Comparison of ENCODE assay signal across 9 mouse cellular contexts in the genomic region with DNA sequence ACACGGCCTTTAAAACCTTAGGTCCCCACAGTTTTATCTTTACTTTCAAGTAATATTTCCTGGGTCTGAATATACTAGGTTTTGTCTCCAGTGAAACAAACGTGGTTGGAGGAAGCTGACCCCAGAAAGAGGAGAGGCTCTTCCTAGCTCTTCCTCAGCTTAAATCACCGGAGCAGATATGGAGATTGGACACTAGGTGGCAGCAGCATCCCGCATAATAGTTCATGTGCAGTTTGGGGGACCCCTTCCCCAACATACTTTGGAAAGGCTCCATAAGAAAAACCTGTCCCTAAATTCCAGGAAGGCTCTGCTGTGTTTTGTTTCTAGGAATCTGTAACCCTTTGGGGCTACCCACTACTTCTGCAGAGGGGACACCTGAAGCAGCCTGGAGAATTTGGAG. TPM values are rescaled to one million over a fixed set of nuclear protein-coding genes. Genes with fewer than 3 reads are reported as not detected.
DNase-seq lines count a peak whose midpoint lies in the region; ATAC-seq and TF ChIP-seq lines count a peak whose summit lies in the region.
"Had no signal": no experiment of that assay in that cellular context is flagged by ENCODE, and none has a peak within 500 bp of the region (broad histone marks: within the 10 kb centered on the region; RNA-seq: fewer than 3 reads in every experiment).

No protein-coding gene starts in this region.

- no peaks in the 10 kb centered on the region for H3K36me3 ChIP-seq in hindbrain, embryonic 14.5 days (replicated peaks; ENCODE audit: control insufficient read depth, insufficient read depth)
- H3K36me3 ChIP-seq in hindbrain, embryonic 13.5 days, result no peaks in the 10 kb centered on the region
- H3K36me3 ChIP-seq in spleen, adult 2 months (ENCODE audit: control insufficient read depth, insufficient read depth, low read length), result no peaks in the 10 kb centered on the region
- H3K36me3 ChIP-seq: limb, embryonic 15.5 days had no signal

- H3K27me3 ChIP-seq in hindbrain, embryonic 14.5 days (ENCODE audit: control insufficient read depth, insufficient read depth, low read length), result peaks cover 16% of the 10 kb centered on the region
- peaks cover 23% of the 10 kb centered on the region for H3K27me3 ChIP-seq in hindbrain, embryonic 13.5 days
- H3K27me3 ChIP-seq in spleen, adult 2 months (ENCODE audit: control insufficient read depth, insufficient read depth, low read length), result no peaks in the 10 kb centered on the region

- no peaks in the 10 kb centered on the region for H3K9me3 ChIP-seq in hindbrain, embryonic 14.5 days (ENCODE audit: control insufficient read depth, low read length)
- H3K9me3 ChIP-seq in hindbrain, embryonic 13.5 days, result no peaks in the 10 kb centered on the region
- H3K9me3 ChIP-seq: limb, embryonic 15.5 days had no signal

- DNase-seq in hindbrain, embryonic 14.5 days (ENCODE audit: low spot score), result peak; percentile 85
- peak; percentile 59 for DNase-seq in urinary bladder, postnatal 25 days (ENCODE audit: low spot score)
- no peak for DNase-seq in urinary bladder, postnatal 10 days (ENCODE audit: low spot score)
- peak; percentile 73 for DNase-seq in cerebellum, adult 8-10 months
- peak; percentile 64 for DNase-seq in kidney, postnatal 14 days
- peak; percentile 26 to 64 for DNase-seq in spleen, adult 2 months (ENCODE audit: low read depth in 1 of 2, low spot score in 2 of 2)

- no peak for ATAC-seq in hindbrain, embryonic 14.5 days (ENCODE audit: low FRiP score)
- ATAC-seq in hindbrain, embryonic 13.5 days (ENCODE audit: low FRiP score), result no peak
- no peak for ATAC-seq in megakaryocyte-erythroid progenitor cell, adult 5-6 weeks (replicated peaks; ENCODE audit: low FRiP score, low TSS enrichment, poor library complexity, severe bottlenecking)

- H3K27ac ChIP-seq in hindbrain, embryonic 14.5 days, result no peak overlapping the region
- no peak overlapping the region for H3K27ac ChIP-seq in hindbrain, embryonic 13.5 days
- no peak overlapping the region for H3K27ac ChIP-seq in spleen, adult 2 months (ENCODE audit: insufficient read depth, low read length)
- H3K27ac ChIP-seq: limb, embryonic 15.5 days had no signal

- TF ChIP-seq POLR2A in spleen, adult 2 months (IDR thresholded peaks at IDR 0.05; ENCODE audit: low read depth, low read length), result no peak

- WGBS in hindbrain, embryonic 14.5 days, result under 1% methylated on average over 4 of the region's 4 CpGs
- under 1% methylated on average over 4 of the region's 4 CpGs for WGBS in hindbrain, embryonic 13.5 days
- WGBS in spleen, adult 2 months, result 1% methylated on average over 4 of the region's 4 CpGs

- no peak overlapping the region for H3K9ac ChIP-seq in hindbrain, embryonic 14.5 days
- no peak overlapping the region for H3K9ac ChIP-seq in hindbrain, embryonic 13.5 days
- H3K9ac ChIP-seq: limb, embryonic 15.5 days had no signal

- no peak overlapping the region for H3K4me2 ChIP-seq in hindbrain, embryonic 14.5 days (replicated peaks)
- H3K4me2 ChIP-seq in hindbrain, embryonic 13.5 days, result no peak overlapping the region
- H3K4me2 ChIP-seq: limb, embryonic 15.5 days had no signal

- TF ChIP-seq CTCF in spleen, adult 2 months (IDR thresholded peaks at IDR 0.05; ENCODE audit: extremely low read depth, insufficient read depth, insufficient read length, insufficient replicate concordance), result peak; percentile 80; the same call in 1 of the 2 replicates

- peaks cover 6% of the 10 kb centered on the region for H3K4me1 ChIP-seq in hindbrain, embryonic 14.5 days (replicated peaks; ENCODE audit: control insufficient read depth, insufficient read depth, low read length)
- peaks cover 23% of the 10 kb centered on the region for H3K4me1 ChIP-seq in hindbrain, embryonic 13.5 days (replicated peaks)
- peaks cover 13% of the 10 kb centered on the region for H3K4me1 ChIP-seq in spleen, adult 2 months (ENCODE audit: control insufficient read depth, insufficient read depth, insufficient read length)

- no peak overlapping the region for H3K4me3 ChIP-seq in hindbrain, embryonic 14.5 days (replicated peaks; ENCODE audit: low read length)
- H3K4me3 ChIP-seq in hindbrain, embryonic 13.5 days, result no peak overlapping the region
- H3K4me3 ChIP-seq in spleen, adult 2 months (ENCODE audit: extremely low read depth, insufficient read depth, insufficient read length), result no peak overlapping the region
- H3K4me3 ChIP-seq: limb, embryonic 15.5 days had no signal

RNA-seq across cellular contexts. Expression of a gene that starts 1.9 kb away (rescaled TPM):
- polyA plus RNA-seq in hindbrain, embryonic 14.5 days (2014; fragmentation: Nextera tagmentation; extraction: Ambion mirVana), result 12.9 and 13.4 TPM in 2 replicates
- 11.0 and 12.5 TPM in 2 replicates for polyA plus RNA-seq in hindbrain, embryonic 13.5 days (2015; fragmentation: Nextera tagmentation; extraction: Ambion mirVana)
- polyA plus RNA-seq in spleen, adult 2 months (2012; rRNA removed), result 24.3 and 25.1 TPM in 2 replicates
- 4.8 and 7.0 TPM in 2 replicates for total RNA-seq in megakaryocyte-erythroid progenitor cell, adult 5-6 weeks (2014; fragmentation: Nextera tagmentation)
- 0.33 and 0.72 TPM in 2 replicates for total RNA-seq in megakaryocyte-erythroid progenitor cell, adult 5-6 weeks (2017)

RNA-seq across cellular contexts. Expression of a gene that starts 35.2 kb away (rescaled TPM):
- 0.14 and 0.17 TPM in 2 replicates for polyA plus RNA-seq in hindbrain, embryonic 14.5 days (2014; fragmentation: Nextera tagmentation; extraction: Ambion mirVana)
- 0.13 TPM in 1 of 2 replicates, not detected in the other for polyA plus RNA-seq in hindbrain, embryonic 13.5 days (2015; fragmentation: Nextera tagmentation; extraction: Ambion mirVana)
- 37.5 and 39.9 TPM in 2 replicates for polyA plus RNA-seq in spleen, adult 2 months (2012; rRNA removed)
- total RNA-seq in megakaryocyte-erythroid progenitor cell, adult 5-6 weeks (2014; fragmentation: Nextera tagmentation), result 2.8 TPM in 1 of 2 replicates, not detected in the other
- total RNA-seq in megakaryocyte-erythroid progenitor cell, adult 5-6 weeks (2017), result 0.30 and 0.33 TPM in 2 replicates

Comparison
In these comparisons a context has a peak if more than half of its experiments do, and no peak if none do; other contexts are left out.
1. RNA of a gene that starts 35.2 kb away (polyA plus RNA-seq): 37.5 to 39.9 TPM in spleen, adult 2 months; 0.14 to 0.17 TPM in hindbrain, embryonic 14.5 days and 0.13 TPM in hindbrain, embryonic 13.5 days; every median in the first group is over 10 times any median in the second.